Mouse (Mus musculus): Measurements from ENCODE around the gene Gm3327. TPM values are rescaled to one million over a fixed set of nuclear protein-coding genes. Genes with fewer than 3 reads are reported as not detected.
"Not testable (repeated sequence)": the region's sequence is repeated elsewhere in the genome, so short reads cannot be mapped to it uniquely, and the experiment has no call there.

Gm3327 gene
- not detected in 2 replicates for polyA plus RNA-seq (2015; fragmentation: Nextera tagmentation; extraction: Ambion mirVana)

GRCm38 (mm10) chr14:44123551-44123950 lies at the start of gene Gm3327:
Gm3327 (plus strand) TSS chr14:44123851.
- 92% methylated on average over 4 of the region's 4 CpGs for WGBS
- not testable (repeated sequence) for H3K9me3 ChIP-seq; H3K4me1 ChIP-seq; H3K27ac ChIP-seq (replicated peaks); ATAC-seq (replicated peaks); H3K9ac ChIP-seq (replicated peaks); H3K4me2 ChIP-seq (replicated peaks); H3K36me3 ChIP-seq; H3K4me3 ChIP-seq; H3K27me3 ChIP-seq

GRCm38 (mm10) chr14:44077785-44078341 lies 45.8 kb upstream of the Gm3327 start:
- ATAC-seq (replicated peaks); H3K9me3 ChIP-seq; H3K4me1 ChIP-seq; H3K27ac ChIP-seq (replicated peaks); H3K36me3 ChIP-seq; H3K4me3 ChIP-seq; H3K27me3 ChIP-seq; H3K4me2 ChIP-seq (replicated peaks); H3K9ac ChIP-seq (replicated peaks): not testable (repeated sequence)
- 88% methylated on average over 5 of the region's 5 CpGs for WGBS

- not testable (repeated sequence) for H3K9ac ChIP-seq (replicated peaks); H3K27ac ChIP-seq (replicated peaks); H3K4me2 ChIP-seq (replicated peaks); H3K36me3 ChIP-seq; H3K4me3 ChIP-seq; H3K9me3 ChIP-seq; H3K4me1 ChIP-seq; H3K27me3 ChIP-seq; ATAC-seq (replicated peaks)
- WGBS, result 94% methylated on average over 1 of the region's 1 CpGs
These were observed 37.1 kb upstream of the Gm3327 start for GRCm38 (mm10) chr14:44086588-44086987.

GRCm38 (mm10) chr14:44087535-44087934 lies 36.1 kb upstream of the Gm3327 start:
- not testable (repeated sequence) for H3K9ac ChIP-seq (replicated peaks); H3K4me1 ChIP-seq; H3K4me3 ChIP-seq; H3K27ac ChIP-seq (replicated peaks); H3K4me2 ChIP-seq (replicated peaks); H3K9me3 ChIP-seq; H3K36me3 ChIP-seq; ATAC-seq (replicated peaks); H3K27me3 ChIP-seq
- 75% methylated on average over 2 of the region's 2 CpGs for WGBS

GRCm38 (mm10) chr14:44091524-44091923 lies 32.1 kb upstream of the Gm3327 start:
- not testable (repeated sequence) for H3K27me3 ChIP-seq; H3K4me1 ChIP-seq; H3K36me3 ChIP-seq; H3K4me2 ChIP-seq (replicated peaks); H3K9ac ChIP-seq (replicated peaks); H3K4me3 ChIP-seq; H3K9me3 ChIP-seq; ATAC-seq (replicated peaks); H3K27ac ChIP-seq (replicated peaks)
- 55% methylated on average over 1 of the region's 1 CpGs for WGBS

- not testable (repeated sequence) for H3K9me3 ChIP-seq; H3K27ac ChIP-seq (replicated peaks); H3K4me1 ChIP-seq; H3K9ac ChIP-seq (replicated peaks); H3K4me3 ChIP-seq; H3K4me2 ChIP-seq (replicated peaks); H3K36me3 ChIP-seq; H3K27me3 ChIP-seq; ATAC-seq (replicated peaks)
- 81% methylated on average over 5 of the region's 5 CpGs for WGBS
These were observed 29.2 kb upstream of the Gm3327 start for GRCm38 (mm10) chr14:44094445-44094844.

- H3K27ac ChIP-seq (replicated peaks); H3K9me3 ChIP-seq; H3K4me1 ChIP-seq; H3K4me3 ChIP-seq; H3K27me3 ChIP-seq; H3K4me2 ChIP-seq (replicated peaks); H3K9ac ChIP-seq (replicated peaks); H3K36me3 ChIP-seq; ATAC-seq (replicated peaks): not testable (repeated sequence)
- no CpG with 5 or more reads among the region's 1 CpGs for WGBS
These were observed 23.6 kb upstream of the Gm3327 start for GRCm38 (mm10) chr14:44100030-44100429.

GRCm38 (mm10) chr14:44102354-44102753 lies 21.3 kb upstream of the Gm3327 start, which contains the start of gene Ear2:
Ear2 (plus strand) TSS chr14:44102654.
- not testable (repeated sequence) for ATAC-seq (replicated peaks); H3K4me1 ChIP-seq
- WGBS, result 84% methylated on average over 2 of the region's 2 CpGs

GRCm38 (mm10) chr14:44110981-44111380 lies 12.7 kb upstream of the Gm3327 start:
- Histone ChIP-seq H3K4me3 (no peak overlapping the region), H3K36me3 (no peaks in the 10 kb centered on the region), H3K27me3 (no peaks in the 10 kb centered on the region), H3K27ac (replicated peaks) (no peak overlapping the region), H3K9me3 (no peaks in the 10 kb centered on the region), H3K4me1 (no peaks in the 10 kb centered on the region), H3K9ac (replicated peaks) (no peak overlapping the region), H3K4me2 (replicated peaks) (no peak overlapping the region)
- no peak for ATAC-seq (replicated peaks)

More at GRCm38 (mm10) chr14:44102354-44102753, 21.3 kb upstream of the Gm3327 start, which contains the start of gene Ear2:
- H3K4me2 ChIP-seq (replicated peaks); H3K9ac ChIP-seq (replicated peaks); H3K36me3 ChIP-seq; H3K9me3 ChIP-seq; H3K27ac ChIP-seq (replicated peaks); H3K4me3 ChIP-seq; H3K27me3 ChIP-seq: not testable (repeated sequence)

Other genes starting within 250 kb of the Gm3327 start
- gene Ear1, start 248.3 kb upstream of the Gm3327 start, polyA plus RNA-seq (2015; fragmentation: Nextera tagmentation; extraction: Ambion mirVana), result not detected in 2 replicates
- not detected in 2 replicates for gene Ear10, start 200.3 kb upstream of the Gm3327 start, polyA plus RNA-seq (2015; fragmentation: Nextera tagmentation; extraction: Ambion mirVana)
- 4.4 and 4.7 TPM in 2 replicates for gene Gm8113, start 198.5 kb upstream of the Gm3327 start, polyA plus RNA-seq (2015; fragmentation: Nextera tagmentation; extraction: Ambion mirVana)
- not detected in 2 replicates for gene Ang5, start 166.8 kb upstream of the Gm3327 start, polyA plus RNA-seq (2015; fragmentation: Nextera tagmentation; extraction: Ambion mirVana)
- gene Ang6, start 121.6 kb upstream of the Gm3327 start, polyA plus RNA-seq (2015; fragmentation: Nextera tagmentation; extraction: Ambion mirVana), result not detected in 2 replicates
- not detected in 2 replicates for gene Ear2, start 21.2 kb upstream of the Gm3327 start, polyA plus RNA-seq (2015; fragmentation: Nextera tagmentation; extraction: Ambion mirVana)
- not detected in 2 replicates for gene Gm8212, start 73.8 kb downstream of the Gm3327 start, polyA plus RNA-seq (2015; fragmentation: Nextera tagmentation; extraction: Ambion mirVana)
- not detected in 2 replicates for gene 4930503E14Rik, start 89.4 kb downstream of the Gm3327 start, polyA plus RNA-seq (2015; fragmentation: Nextera tagmentation; extraction: Ambion mirVana)
- not detected in 2 replicates for gene Gm8220, start 161.7 kb downstream of the Gm3327 start, polyA plus RNA-seq (2015; fragmentation: Nextera tagmentation; extraction: Ambion mirVana)
- not detected in 2 replicates for gene Gm5930, start 214.7 kb downstream of the Gm3327 start, polyA plus RNA-seq (2015; fragmentation: Nextera tagmentation; extraction: Ambion mirVana)
- gene Gm8229, start 241.5 kb downstream of the Gm3327 start, polyA plus RNA-seq (2015; fragmentation: Nextera tagmentation; extraction: Ambion mirVana), result not detected in 2 replicates

Data from forebrain, embryonic 15.5 days (tissue).